Mouse (Mus musculus): Measurements from ENCODE around the gene Tmem125.

GRCm38 (mm10) chr4:118516699-118517496, 26.9 kb downstream of the Tmem125 start:
- TF ChIP-seq CTCF (IDR thresholded peaks at IDR 0.05; ENCODE audit: extremely low read depth, insufficient read depth, low read length) (no peak), POLR2A (IDR thresholded peaks at IDR 0.05; ENCODE audit: extremely low read depth, insufficient read depth, low read length) (no peak)
